Mouse (Mus musculus) cerebellum, adult 2 months (tissue): ENCODE results near the gene Abcg4.

Source experiments
- CTCF ChIP-seq: fragments of 200-500 bp; IDR thresholded peaks from 2 replicates; pipeline ENCODE4 v1.5.1; 2011; ENCODE audit warnings: low read depth, mild to moderate bottlenecking, control low read depth, low read length, moderate library complexity, borderline replicate concordance; ENCODE audit not compliant: insufficient read depth
- POLR2A ChIP-seq: fragments of 200-500 bp; IDR thresholded peaks from 2 replicates; pipeline ENCODE4 v1.6.1; 2011; ENCODE audit warnings: low read length, control low read depth, borderline replicate concordance; ENCODE audit not compliant: insufficient read depth

DNA sequence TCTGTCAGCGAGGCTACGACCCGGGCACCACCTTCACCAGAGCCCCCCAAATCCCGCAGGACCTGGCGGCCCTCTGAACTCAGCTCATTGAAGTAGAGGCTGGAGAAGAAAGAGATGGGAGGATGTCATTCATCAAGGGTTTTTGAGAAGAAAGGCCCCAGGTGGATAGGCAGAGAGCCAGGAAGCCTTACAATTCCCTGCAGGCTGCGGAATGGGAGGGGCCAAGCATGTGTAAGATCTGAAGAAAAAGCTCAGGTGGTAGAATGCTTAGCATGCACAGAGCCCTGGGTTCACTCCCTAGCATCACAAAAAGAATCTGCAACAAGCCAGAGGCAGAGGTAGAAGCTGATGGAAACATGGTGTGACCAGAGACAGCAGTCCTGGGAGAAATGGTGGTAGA lies 35.0 kb downstream of the Abcg4 start:
- TF ChIP-seq POLR2A (no peak), CTCF (no peak)
